Mouse (Mus musculus) thymus, adult 2 months (tissue): ENCODE results near the gene Arl6ip4.

Source experiments
- CTCF ChIP-seq: fragments of 200-500 bp; IDR thresholded peaks from 2 replicates; pipeline ENCODE4 v1.5.1; 2012; ENCODE audit warnings: mild to moderate bottlenecking, control low read depth, low read length, moderate library complexity, borderline replicate concordance; ENCODE audit not compliant: control insufficient read depth, poor library complexity, insufficient read depth; ENCODE audit errors: extremely low read depth
- POLR2A ChIP-seq: fragments of 200-500 bp; IDR thresholded peaks from 2 replicates; pipeline ENCODE4 v1.6.1; 2012; ENCODE audit warnings: mild to moderate bottlenecking, low read length, control low read depth, moderate library complexity; ENCODE audit not compliant: control insufficient read depth, poor library complexity, insufficient read depth; ENCODE audit errors: extremely low read depth

DNA sequence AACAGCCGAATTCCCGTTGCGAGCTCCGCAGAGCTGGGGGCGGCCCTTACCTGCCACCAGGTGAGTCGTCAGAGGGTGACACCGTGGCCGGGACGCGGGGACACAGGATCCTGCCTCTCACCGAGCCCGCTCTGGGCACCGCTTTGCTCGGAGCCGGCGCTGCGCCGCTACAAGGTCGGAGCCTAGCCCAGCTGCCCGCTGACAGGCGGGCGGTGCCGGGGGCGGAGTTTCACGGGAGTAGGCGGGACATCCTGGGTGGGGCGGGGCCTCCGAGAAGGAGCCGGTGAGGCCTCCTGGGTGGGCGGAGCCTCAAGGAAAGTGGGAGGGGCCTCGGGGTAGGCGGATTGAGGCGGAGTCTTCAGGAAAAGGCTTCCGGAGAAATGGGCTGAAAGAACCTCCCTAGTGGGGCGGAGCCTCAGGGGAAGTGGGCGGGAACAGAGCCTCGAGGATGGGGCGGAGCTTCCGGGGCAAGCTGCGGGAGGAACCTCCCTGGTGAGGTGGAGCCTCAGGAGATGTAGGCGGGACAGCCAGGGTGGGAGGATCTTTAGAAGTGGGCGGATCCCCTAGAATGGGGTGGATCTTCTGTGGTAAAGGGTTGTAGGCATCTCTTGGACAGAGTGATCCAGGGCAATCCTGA lies 20.2 kb upstream of the Arl6ip4 start, which contains the start of gene Abcb9:
- 0 out of 2 replicates have a peak, but pooled peaks have one; percentile 13 for TF ChIP-seq POLR2A
- TF ChIP-seq CTCF = no peak
